Mouse (Mus musculus) midbrain, embryonic 14.5 days (tissue): ENCODE measurements around the gene Atp5h. TPM values are rescaled to one million over a fixed set of nuclear protein-coding genes. Genes with fewer than 3 reads are reported as not detected.

Experiments used
- ATAC-seq: fragments of 200-750 bp; cut with Nextera tagmentation; 2 replicates; pipeline ENCODE4 v1.8.0; 2017; ENCODE audit warnings: moderate number of reproducible peaks, moderate library complexity; ENCODE audit not compliant: low FRiP score, low TSS enrichment
- DNase-seq: peaks from one replicate; pipeline ENCODE4 v3.0.0-alpha.2; 2015
- H3K27ac ChIP-seq: fragments of 300-500 bp; sonication (generic); replicated peaks from 2 replicates; pipeline ENCODE4 v1.5.1; 2014; ENCODE audit warnings: mild to moderate bottlenecking, low read depth, low read length, moderate library complexity
- H3K27me3 ChIP-seq: fragments of 300-500 bp; sonication (generic); 2 replicates; pipeline ENCODE4 v1.6.1; 2014; ENCODE audit warnings: low read length, control low read depth, mixed read lengths; ENCODE audit not compliant: control insufficient read depth, insufficient read depth
- H3K36me3 ChIP-seq: fragments of 300-500 bp; sonication (generic); 2 replicates; pipeline ENCODE4 v1.6.1; 2014; ENCODE audit warnings: low read length, control low read depth; ENCODE audit not compliant: control insufficient read depth, insufficient read depth
- H3K4me1 ChIP-seq: fragments of 300-500 bp; sonication (generic); 2 replicates; pipeline ENCODE4 v1.6.1; 2014; ENCODE audit warnings: mild to moderate bottlenecking, antibody characterized with exemption, low read length, control low read depth; ENCODE audit not compliant: control insufficient read depth, insufficient read depth
- H3K4me2 ChIP-seq: fragments of 300-500 bp; sonication (generic); 2 replicates; pipeline ENCODE4 v1.6.1; 2014; ENCODE audit warnings: mild to moderate bottlenecking, low read length, moderate library complexity
- H3K4me3 ChIP-seq: fragments of 300-500 bp; sonication (generic); replicated peaks from 2 replicates; pipeline ENCODE4 v1.5.1; 2014; ENCODE audit warnings: low read depth, low read length
- H3K9ac ChIP-seq: fragments of 300-500 bp; sonication (generic); replicated peaks from 2 replicates; pipeline ENCODE4 v1.6.1; 2014; ENCODE audit warnings: mild to moderate bottlenecking, low read length, moderate library complexity
- H3K9me3 ChIP-seq: fragments of 300-500 bp; sonication (generic); 2 replicates; pipeline ENCODE4 v1.6.1; 2016; ENCODE audit warnings: low read length, control low read depth, mixed read lengths; ENCODE audit not compliant: control insufficient read depth
- WGBS: fragments of 180-500 bp; shearing (Covaris S2); extraction: QIAGEN DNeasy Blood & Tissue Kit; methylation state at CpG from one replicate; pipeline ENCODE4 v1.1.7; 2014; 5-methylcytosine and 5-hydroxymethylcytosine counted together
- polyA plus RNA-seq: library from polyadenylated mRNA; unstranded; fragments of >200 nt; fragmentation: Nextera tagmentation; extraction: Ambion mirVana; gene quantifications from 2 replicates; pipeline ENCODE4 v1.2.1, GENCODE M21; 2014

Gene Atp5h
- polyA plus RNA-seq, 1 experiment from 2014 or later: 838 TPM

GRCm38 (mm10) chr11:115430561-115430960 is 10.8 kb upstream of the Atp5h start:
- no peak for ATAC-seq

GRCm38 (mm10) chr11:115429307-115429706 is 9.5 kb upstream of the Atp5h start:
- H3K36me3 ChIP-seq: peaks cover 76% of the 10 kb centered on the region
- no peak overlapping the region for H3K27ac ChIP-seq
- no peak overlapping the region for H3K9ac ChIP-seq
- no peaks in the 10 kb centered on the region for H3K9me3 ChIP-seq
- H3K4me2 ChIP-seq: no peak overlapping the region
- 94% methylated on average over 7 of the region's 7 CpGs for WGBS
- no peak overlapping the region for H3K4me3 ChIP-seq
- H3K27me3 ChIP-seq: no peaks in the 10 kb centered on the region
- no peak for ATAC-seq
- H3K4me1 ChIP-seq: no peaks in the 10 kb centered on the region
- DNase-seq: no peak

More at GRCm38 (mm10) chr11:115430561-115430960, 10.8 kb upstream of the Atp5h start:
- peaks cover 64% of the 10 kb centered on the region for H3K36me3 ChIP-seq
- peaks cover 3% of the 10 kb centered on the region; the same call in 1 of the 2 replicates for H3K4me1 ChIP-seq
- H3K9ac ChIP-seq: no peak overlapping the region
- 95% methylated on average over 6 of the region's 6 CpGs for WGBS
- H3K27ac ChIP-seq: no peak overlapping the region
- no peak for DNase-seq
- no peak overlapping the region for H3K4me3 ChIP-seq
- no peaks in the 10 kb centered on the region for H3K9me3 ChIP-seq
- no peaks in the 10 kb centered on the region for H3K27me3 ChIP-seq
- no peak overlapping the region for H3K4me2 ChIP-seq

GRCm38 (mm10) chr11:115427482-115428331 is 7.9 kb upstream of the Atp5h start:
- peak overlapping the region; percentile 23; the same call in 1 of the 2 replicates for H3K9ac ChIP-seq
- H3K27me3 ChIP-seq: no peaks in the 10 kb centered on the region
- H3K36me3 ChIP-seq: peaks cover 80% of the 10 kb centered on the region

GRCm38 (mm10) chr11:115425671-115426070 is 5.9 kb upstream of the Atp5h start:
- DNase-seq: no peak
- Histone ChIP-seq H3K36me3 (peaks cover 65% of the 10 kb centered on the region), H3K4me2 (no peak overlapping the region), H3K27me3 (no peaks in the 10 kb centered on the region), H3K27ac (no peak overlapping the region), H3K9ac (no peak overlapping the region), H3K9me3 (no peaks in the 10 kb centered on the region), H3K4me1 (peaks cover 9% of the 10 kb centered on the region), H3K4me3 (no peak overlapping the region)
- ATAC-seq: no peak
- 94% methylated on average over 6 of the region's 6 CpGs for WGBS

More at GRCm38 (mm10) chr11:115427482-115428331, 7.9 kb upstream of the Atp5h start:
- H3K27ac ChIP-seq: peak overlapping the region; percentile 75
- H3K4me1 ChIP-seq: no peaks in the 10 kb centered on the region
- 0 out of 2 replicates have a peak overlapping the region, but pooled peaks have one; percentile 13 for H3K4me3 ChIP-seq
- ATAC-seq (peak; percentile 48; the same call in 1 of the 2 replicates), DNase-seq (peak; percentile 92)
- 36% methylated on average over 20 of the region's 20 CpGs for WGBS
- H3K4me2 ChIP-seq: peak overlapping the region; percentile 41
- no peaks in the 10 kb centered on the region for H3K9me3 ChIP-seq

GRCm38 (mm10) chr11:115424666-115425065 is 4.9 kb upstream of the Atp5h start:
- no peaks in the 10 kb centered on the region for H3K27me3 ChIP-seq
- H3K27ac ChIP-seq: no peak overlapping the region
- no peak overlapping the region for H3K9ac ChIP-seq
- H3K4me1 ChIP-seq: peaks cover 10% of the 10 kb centered on the region
- H3K9me3 ChIP-seq: no peaks in the 10 kb centered on the region
- peaks cover 55% of the 10 kb centered on the region for H3K36me3 ChIP-seq
- WGBS: 86% methylated on average over 7 of the region's 7 CpGs
- H3K4me2 ChIP-seq: no peak overlapping the region
- DNase-seq: no peak
- ATAC-seq: no peak
- H3K4me3 ChIP-seq: no peak overlapping the region

- no peak overlapping the region for H3K9ac ChIP-seq
- no peak for DNase-seq
- H3K36me3 ChIP-seq: peaks cover 46% of the 10 kb centered on the region
- no peaks in the 10 kb centered on the region for H3K9me3 ChIP-seq
- 90% methylated on average over 3 of the region's 3 CpGs for WGBS
- H3K4me1 ChIP-seq: peaks cover 19% of the 10 kb centered on the region
- no peak overlapping the region for H3K4me3 ChIP-seq
- H3K27ac ChIP-seq: no peak overlapping the region
- H3K27me3 ChIP-seq: no peaks in the 10 kb centered on the region
- H3K4me2 ChIP-seq: no peak overlapping the region
- no peak for ATAC-seq
Measured at GRCm38 (mm10) chr11:115423091-115423490, 3.3 kb upstream of the Atp5h start.

- H3K27me3 ChIP-seq: no peaks in the 10 kb centered on the region
- no peaks in the 10 kb centered on the region for H3K9me3 ChIP-seq
- no peak overlapping the region for H3K4me2 ChIP-seq
- DNase-seq (no peak), ATAC-seq (no peak)
- 88% methylated on average over 16 of the region's 16 CpGs for WGBS
- no peak overlapping the region for H3K27ac ChIP-seq
- no peak overlapping the region for H3K4me3 ChIP-seq
- H3K9ac ChIP-seq: no peak overlapping the region
- H3K4me1 ChIP-seq: peaks cover 19% of the 10 kb centered on the region
- peaks cover 46% of the 10 kb centered on the region for H3K36me3 ChIP-seq
Measured at GRCm38 (mm10) chr11:115421972-115422371, 2.2 kb upstream of the Atp5h start.

GRCm38 (mm10) chr11:115421328-115421727 is 1.6 kb upstream of the Atp5h start:
- WGBS: 56% methylated on average over 1 of the region's 1 CpGs
- H3K27ac ChIP-seq: no peak overlapping the region
- H3K36me3 ChIP-seq: peaks cover 46% of the 10 kb centered on the region
- peak overlapping the region; percentile 92 for H3K4me3 ChIP-seq
- H3K4me2 ChIP-seq: peak overlapping the region; percentile 97
- peaks cover 19% of the 10 kb centered on the region for H3K4me1 ChIP-seq
- no peak for DNase-seq
- no peaks in the 10 kb centered on the region for H3K27me3 ChIP-seq
- H3K9ac ChIP-seq: peak overlapping the region; percentile 94
- ATAC-seq: no peak
- H3K9me3 ChIP-seq: no peaks in the 10 kb centered on the region
